Mouse (Mus musculus): Measurements from ENCODE around the gene B230118H07Rik.

DNA sequence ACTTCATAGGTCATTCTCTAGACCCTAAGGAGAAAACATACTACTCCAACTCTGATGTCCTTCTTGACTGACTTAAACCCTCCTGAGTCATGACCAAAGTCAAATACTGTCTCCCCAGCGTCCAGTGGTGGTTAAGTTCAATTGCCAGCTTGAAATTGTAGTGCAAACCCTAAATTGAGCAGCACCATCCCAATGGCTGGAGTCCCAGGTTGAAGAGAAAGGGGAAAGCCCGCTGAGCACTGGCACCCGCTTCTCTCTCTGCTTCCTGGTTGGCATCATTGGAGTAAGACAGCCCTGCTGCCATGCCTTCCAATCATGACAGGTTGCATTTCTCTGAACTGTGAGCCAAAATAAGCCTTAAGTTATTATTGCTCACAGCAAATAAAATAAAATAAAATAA is 89.9 kb downstream of the B230118H07Rik start:
- TF ChIP-seq POLR2A (IDR thresholded peaks at IDR 0.05; ENCODE audit: borderline replicate concordance, control insufficient read depth, low read depth, low read length) = no peak
- TF ChIP-seq CTCF (IDR thresholded peaks at IDR 0.05; ENCODE audit: control insufficient read depth, insufficient read depth, low read length) = no peak
